Mouse (Mus musculus) urinary bladder, postnatal 25 days (tissue): ENCODE data around the gene Vmn2r112.
"Not testable (repeated sequence)": the region's sequence is repeated elsewhere in the genome, so short reads cannot be mapped to it uniquely, and the experiment has no call there.

Experiments
- DNase-seq: peaks from one replicate; pipeline ENCODE4 v3.0.0; 2022; ENCODE audit warnings: low spot score

The Vmn2r112 gene

GRCm38 (mm10) chr17:22600651-22601050 lies at the start of gene Vmn2r112:
Gene Vmn2r112 (plus strand): TSS chr17:22600951.
- DNase-seq = not testable (repeated sequence)

- not testable (repeated sequence) for DNase-seq
These were observed 27.4 kb upstream of the Vmn2r112 start, which contains the start of gene Vmn2r111 for GRCm38 (mm10) chr17:22573382-22573781. Gene Vmn2r111 (minus strand): TSS chr17:22573482.

- DNase-seq = no peak
These were observed 29.9 kb downstream of the Vmn2r112 start for GRCm38 (mm10) chr17:22630646-22631045.
